ENCODE assay signal across 12 mouse cellular contexts in genomic region chr10:118837636-118838035, GRCm38 (mm10).
"Had no signal": no experiment of that assay in that cellular context is flagged by ENCODE, and none has a peak within 500 bp of the region (broad histone marks: within the 10 kb centered on the region; RNA-seq: fewer than 3 reads in every experiment).

No protein-coding gene starts in this region.

- H3K36me3 ChIP-seq: limb, embryonic 12.5 days; liver, embryonic 13.5 days; midbrain, embryonic 13.5 days had no signal

- H3K4me2 ChIP-seq: limb, embryonic 12.5 days; liver, embryonic 13.5 days; midbrain, embryonic 13.5 days had no signal

- H3K4me1 ChIP-seq: limb, embryonic 12.5 days; liver, embryonic 13.5 days; midbrain, embryonic 13.5 days had no signal

- DNase-seq: kidney, adult 9 months; liver; liver, embryonic 13.5 days; liver, postnatal 0 days; lung, postnatal 36 days; right cerebral cortex, postnatal 14 days; thymus, adult 18-20 months; thymus, postnatal 14 days had no signal

- H3K27ac ChIP-seq: left cerebral cortex, adult 2 months; limb, embryonic 12.5 days; liver, embryonic 13.5 days; midbrain, embryonic 13.5 days had no signal

- H3K4me3 ChIP-seq: left cerebral cortex, adult 2 months; limb, embryonic 12.5 days; liver, embryonic 13.5 days; midbrain, embryonic 13.5 days had no signal

- ATAC-seq: inflammation-experienced regulatory T-cells, adult 6 months; liver, postnatal 0 days; midbrain, embryonic 13.5 days had no signal

- H3K27me3 ChIP-seq: limb, embryonic 12.5 days; liver, embryonic 13.5 days; midbrain, embryonic 13.5 days had no signal

- H3K9ac ChIP-seq: limb, embryonic 12.5 days; liver, embryonic 13.5 days; liver, postnatal 0 days; midbrain, embryonic 13.5 days had no signal

- H3K9me3 ChIP-seq: limb, embryonic 12.5 days; liver, embryonic 13.5 days; midbrain, embryonic 13.5 days had no signal
